Mouse (Mus musculus) limb, embryonic 12.5 days (tissue): Measurements from ENCODE around the gene Zfp618. TPM values are rescaled to one million over a fixed set of nuclear protein-coding genes. Genes with fewer than 3 reads are reported as not detected.
A peak's percentile ranks its signal among the peaks of the same experiment; 100 is the strongest.

Source experiments
- ATAC-seq: fragments of 200-750 bp; cut with Nextera tagmentation; 2 replicates; pipeline ENCODE4 v1.8.0; 2017; ENCODE audit warnings: low read depth, moderate TSS enrichment; ENCODE audit not compliant: insufficient number of reproducible peaks, insufficient read depth, low FRiP score, low TSS enrichment
- H3K27ac ChIP-seq: fragments of 300-500 bp; sonication (generic); 2 replicates; pipeline ENCODE4 v1.5.1; 2016; ENCODE audit warnings: mild to moderate bottlenecking, moderate library complexity
- H3K27me3 ChIP-seq: fragments of 300-500 bp; sonication (generic); 2 replicates; pipeline ENCODE4 v1.6.1; 2016; ENCODE audit warnings: mild to moderate bottlenecking, moderate library complexity
- H3K36me3 ChIP-seq: fragments of 300-500 bp; sonication (generic); 2 replicates; pipeline ENCODE4 v1.6.1; 2016; ENCODE audit warnings: mild to moderate bottlenecking, moderate library complexity
- H3K4me1 ChIP-seq: fragments of 300-500 bp; sonication (generic); replicated peaks from 2 replicates; pipeline ENCODE4 v1.6.1; 2016
- H3K4me2 ChIP-seq: fragments of 300-500 bp; sonication (generic); 2 replicates; pipeline ENCODE4 v1.6.1; 2016; ENCODE audit warnings: mild to moderate bottlenecking, moderate library complexity
- H3K4me3 ChIP-seq: fragments of 300-500 bp; sonication (generic); replicated peaks from 2 replicates; pipeline ENCODE4 v1.5.1; 2016; ENCODE audit warnings: mild to moderate bottlenecking
- H3K9ac ChIP-seq: fragments of 300-500 bp; sonication (generic); replicated peaks from 2 replicates; pipeline ENCODE4 v1.6.1; 2016; ENCODE audit warnings: mild to moderate bottlenecking, moderate library complexity
- H3K9me3 ChIP-seq: fragments of 300-500 bp; sonication (generic); 2 replicates; pipeline ENCODE4 v1.6.1; 2016; ENCODE audit warnings: mild to moderate bottlenecking, moderate library complexity
- WGBS: fragments of 180-500 bp; shearing (Covaris S2); methylation state at CpG from one replicate; pipeline ENCODE4 v1.1.7; 2016; 5-methylcytosine and 5-hydroxymethylcytosine counted together
- polyA plus RNA-seq: library from polyadenylated mRNA; unstranded; fragments of >200 nt; fragmentation: Nextera tagmentation; extraction: Ambion mirVana; gene quantifications from 2 replicates; pipeline ENCODE4 v1.2.1, GENCODE M21; 2016

The Zfp618 gene
- polyA plus RNA-seq, 1 experiment from 2014 or later = 46.1 TPM

GRCm38 (mm10) chr4:63102025-63102424, 136.7 kb downstream of the Zfp618 start:
- Histone ChIP-seq H3K9me3 (0 out of 2 replicates have a peak, but pooled peaks cover 7% of the 10 kb centered on the region), H3K9ac (no peak overlapping the region), H3K4me1 (peaks cover 7% of the 10 kb centered on the region; the same call in 1 of the 2 replicates), H3K4me3 (no peak overlapping the region), H3K36me3 (peaks cover 81% of the 10 kb centered on the region), H3K4me2 (no peak overlapping the region), H3K27ac (no peak overlapping the region), H3K27me3 (no peaks in the 10 kb centered on the region)
- WGBS = 88% methylated on average over 4 of the region's 4 CpGs
- ATAC-seq = no peak

- WGBS = 98% methylated on average over 8 of the region's 8 CpGs
Measured at GRCm38 (mm10) chr4:63105651-63106050, 140.3 kb downstream of the Zfp618 start.

GRCm38 (mm10) chr4:63118639-63119437, 153.5 kb downstream of the Zfp618 start:
- Histone ChIP-seq H3K4me1 (no peaks in the 10 kb centered on the region), H3K27ac (no peak overlapping the region), H3K9me3 (no peaks in the 10 kb centered on the region), H3K4me2 (no peak overlapping the region), H3K36me3 (peaks cover 91% of the 10 kb centered on the region), H3K9ac (no peak overlapping the region), H3K27me3 (no peaks in the 10 kb centered on the region), H3K4me3 (no peak overlapping the region)
- WGBS = 87% methylated on average over 5 of the region's 5 CpGs
- ATAC-seq = peak; percentile 71

More at GRCm38 (mm10) chr4:63105651-63106050, 140.3 kb downstream of the Zfp618 start:
- no peak for ATAC-seq
- peaks cover 7% of the 10 kb centered on the region; the same call in 1 of the 2 replicates for H3K4me1 ChIP-seq
- H3K9ac ChIP-seq = no peak overlapping the region
- peaks cover 71% of the 10 kb centered on the region for H3K36me3 ChIP-seq
- H3K4me3 ChIP-seq = no peak overlapping the region
- no peak overlapping the region for H3K4me2 ChIP-seq
- no peak overlapping the region for H3K27ac ChIP-seq
- H3K27me3 ChIP-seq = no peaks in the 10 kb centered on the region
- no peaks in the 10 kb centered on the region for H3K9me3 ChIP-seq

GRCm38 (mm10) chr4:63124861-63125466, 159.6 kb downstream of the Zfp618 start:
- Histone ChIP-seq H3K9ac (no peak overlapping the region), H3K4me3 (no peak overlapping the region), H3K4me1 (no peaks in the 10 kb centered on the region), H3K9me3 (no peaks in the 10 kb centered on the region), H3K36me3 (peaks cover 64% of the 10 kb centered on the region), H3K27ac (no peak overlapping the region), H3K27me3 (no peaks in the 10 kb centered on the region), H3K4me2 (no peak overlapping the region)
- ATAC-seq = no peak
- WGBS = 88% methylated on average over 8 of the region's 8 CpGs

GRCm38 (mm10) chr4:63129891-63130624, 164.7 kb downstream of the Zfp618 start:
- Histone ChIP-seq H3K27me3 (no peaks in the 10 kb centered on the region), H3K4me3 (no peak overlapping the region), H3K4me2 (no peak overlapping the region), H3K27ac (no peak overlapping the region), H3K36me3 (peaks cover 62% of the 10 kb centered on the region), H3K9ac (no peak overlapping the region), H3K9me3 (no peaks in the 10 kb centered on the region), H3K4me1 (no peaks in the 10 kb centered on the region)
- WGBS = 93% methylated on average over 5 of the region's 5 CpGs
- ATAC-seq = 0 out of 2 replicates have a peak, but pooled peaks have one; percentile 31

- H3K9me3 ChIP-seq = peaks cover 5% of the 10 kb centered on the region; the same call in 1 of the 2 replicates
- H3K36me3 ChIP-seq = no peaks in the 10 kb centered on the region
- H3K27me3 ChIP-seq = no peaks in the 10 kb centered on the region
- H3K9ac ChIP-seq = no peak overlapping the region
- H3K4me2 ChIP-seq = no peak overlapping the region
- no peak for ATAC-seq
- H3K4me1 ChIP-seq = no peaks in the 10 kb centered on the region
- H3K4me3 ChIP-seq = no peak overlapping the region
- 90% methylated on average over 6 of the region's 6 CpGs for WGBS
- no peak overlapping the region for H3K27ac ChIP-seq
Measured at GRCm38 (mm10) chr4:63147268-63147667, 181.9 kb downstream of the Zfp618 start.

GRCm38 (mm10) chr4:63151127-63151526, 185.8 kb downstream of the Zfp618 start:
- Histone ChIP-seq H3K4me3 (no peak overlapping the region), H3K36me3 (no peaks in the 10 kb centered on the region), H3K4me1 (no peaks in the 10 kb centered on the region), H3K9ac (no peak overlapping the region), H3K9me3 (peaks cover 5% of the 10 kb centered on the region; the same call in 1 of the 2 replicates), H3K27ac (no peak overlapping the region), H3K27me3 (no peaks in the 10 kb centered on the region), H3K4me2 (no peak overlapping the region)
- 92% methylated on average over 6 of the region's 6 CpGs for WGBS
- ATAC-seq = no peak

GRCm38 (mm10) chr4:63154028-63154427, 188.7 kb downstream of the Zfp618 start:
- 54% methylated on average over 4 of the region's 4 CpGs for WGBS
- no peak overlapping the region for H3K4me3 ChIP-seq
- H3K4me1 ChIP-seq = no peaks in the 10 kb centered on the region
- H3K9ac ChIP-seq = no peak overlapping the region
- H3K9me3 ChIP-seq = no peaks in the 10 kb centered on the region
- no peak for ATAC-seq
- H3K27me3 ChIP-seq = no peaks in the 10 kb centered on the region
- no peaks in the 10 kb centered on the region for H3K36me3 ChIP-seq
- H3K4me2 ChIP-seq = no peak overlapping the region
- no peak overlapping the region for H3K27ac ChIP-seq

GRCm38 (mm10) chr4:63154699-63155098, 189.3 kb downstream of the Zfp618 start, which contains the start of gene Ambp:
Ambp (minus strand) TSS chr4:63154799.
- Histone ChIP-seq H3K9me3 (no peaks in the 10 kb centered on the region), H3K9ac (no peak within 1 kb of the TSS), H3K4me2 (no peak within 1 kb of the TSS), H3K36me3 (no peaks in the 10 kb centered on the region), H3K4me3 (no peak within 1 kb of the TSS), H3K27ac (no peak within 1 kb of the TSS), H3K4me1 (no peaks in the 10 kb centered on the region), H3K27me3 (no peaks in the 10 kb centered on the region)
- WGBS = 71% methylated on average over 5 of the region's 5 CpGs
- ATAC-seq = no peak

GRCm38 (mm10) chr4:63155596-63155995, 190.2 kb downstream of the Zfp618 start:
- no peak overlapping the region for H3K4me3 ChIP-seq
- no peak overlapping the region for H3K9ac ChIP-seq
- H3K27ac ChIP-seq = no peak overlapping the region
- H3K36me3 ChIP-seq = no peaks in the 10 kb centered on the region
- no peaks in the 10 kb centered on the region for H3K9me3 ChIP-seq
- H3K4me2 ChIP-seq = no peak overlapping the region
- no peaks in the 10 kb centered on the region for H3K27me3 ChIP-seq
- ATAC-seq = no peak
- H3K4me1 ChIP-seq = no peaks in the 10 kb centered on the region
- 48% methylated on average over 2 of the region's 2 CpGs for WGBS
